Mouse (Mus musculus): Measurements from ENCODE around the gene Ilf3. TPM values are rescaled to one million over a fixed set of nuclear protein-coding genes. Genes with fewer than 3 reads are reported as not detected.
A peak's percentile ranks its signal among the peaks of the same experiment; 100 is the strongest.

Ilf3 gene
- total and polyA plus RNA-seq, 3 experiments: 22.6 to 29.0 (median 27.7) TPM

- WGBS: 94% methylated on average over 9 of the region's 9 CpGs
Measured at GRCm38 (mm10) chr9:21401042-21401441, 33.4 kb downstream of the Ilf3 start.

GRCm38 (mm10) chr9:21402764-21403253 lies 35.1 kb downstream of the Ilf3 start:
- DNase-seq: peak in 1 of 2 experiments; percentile 21
- Histone ChIP-seq H3K9ac (ENCODE audit: low read depth, low read length) (no peak overlapping the region), H3K36me3 (ENCODE audit: control insufficient read depth, insufficient read depth, low read length) (no peaks in the 10 kb centered on the region), H3K27me3 (ENCODE audit: control insufficient read depth, insufficient read depth, low read length) (no peaks in the 10 kb centered on the region), H3K4me3 (no peak overlapping the region), H3K27ac (no peak overlapping the region), H3K4me1 (ENCODE audit: control insufficient read depth, insufficient read depth, low read length) (no peaks in the 10 kb centered on the region), H3K79me2 (replicated peaks; ENCODE audit: control insufficient read depth, insufficient read depth, low read length) (no peaks in the 10 kb centered on the region)
- no peak for TF ChIP-seq POLR2A (IDR thresholded peaks at IDR 0.05; ENCODE audit: insufficient read depth, low read depth, low read length)
- no peak for TF ChIP-seq CTCF (IDR thresholded peaks at IDR 0.05)
- TF ChIP-seq EP300 (IDR thresholded peaks at IDR 0.05; ENCODE audit: insufficient read depth, low read depth, low read length): no peak
- WGBS: 57% methylated on average over 11 of the region's 11 CpGs
- intact Hi-C loops (cut with DNase I): no loop called here

More at GRCm38 (mm10) chr9:21401042-21401441, 33.4 kb downstream of the Ilf3 start:
- H3K27ac ChIP-seq: no peak overlapping the region
- TF ChIP-seq POLR2A (IDR thresholded peaks at IDR 0.05; ENCODE audit: insufficient read depth, low read depth, low read length) (no peak), CTCF (IDR thresholded peaks at IDR 0.05) (no peak), EP300 (IDR thresholded peaks at IDR 0.05; ENCODE audit: insufficient read depth, low read depth, low read length) (no peak)
- no peaks in the 10 kb centered on the region for H3K36me3 ChIP-seq (ENCODE audit: control insufficient read depth, insufficient read depth, low read length)
- intact Hi-C loops (cut with DNase I): no loop called here
- no peaks in the 10 kb centered on the region for H3K79me2 ChIP-seq (replicated peaks; ENCODE audit: control insufficient read depth, insufficient read depth, low read length)
- H3K9ac ChIP-seq (ENCODE audit: low read depth, low read length): no peak overlapping the region
- no peak for DNase-seq
- no peaks in the 10 kb centered on the region for H3K4me1 ChIP-seq (ENCODE audit: control insufficient read depth, insufficient read depth, low read length)
- H3K4me3 ChIP-seq: no peak overlapping the region
- no peaks in the 10 kb centered on the region for H3K27me3 ChIP-seq (ENCODE audit: control insufficient read depth, insufficient read depth, low read length)

GRCm38 (mm10) chr9:21403745-21404144 lies 36.1 kb downstream of the Ilf3 start:
- Histone ChIP-seq H3K36me3 (ENCODE audit: control insufficient read depth, insufficient read depth, low read length) (no peaks in the 10 kb centered on the region), H3K9ac (ENCODE audit: low read depth, low read length) (no peak overlapping the region)

GRCm38 (mm10) chr9:21405525-21405924 lies 37.9 kb downstream of the Ilf3 start:
- Histone ChIP-seq H3K9ac (ENCODE audit: low read depth, low read length) (no peak overlapping the region), H3K27me3 (ENCODE audit: control insufficient read depth, insufficient read depth, low read length) (no peaks in the 10 kb centered on the region), H3K4me1 (ENCODE audit: control insufficient read depth, insufficient read depth, low read length) (no peaks in the 10 kb centered on the region), H3K79me2 (replicated peaks; ENCODE audit: control insufficient read depth, insufficient read depth, low read length) (no peaks in the 10 kb centered on the region), H3K36me3 (ENCODE audit: control insufficient read depth, insufficient read depth, low read length) (no peaks in the 10 kb centered on the region), H3K4me3 (no peak overlapping the region), H3K27ac (no peak overlapping the region)
- no peak for TF ChIP-seq EP300 (IDR thresholded peaks at IDR 0.05; ENCODE audit: insufficient read depth, low read depth, low read length)
- TF ChIP-seq POLR2A (IDR thresholded peaks at IDR 0.05; ENCODE audit: insufficient read depth, low read depth, low read length): no peak
- no peak for TF ChIP-seq CTCF (IDR thresholded peaks at IDR 0.05)
- intact Hi-C loops (cut with DNase I): no loop called here
- 75% methylated on average over 4 of the region's 4 CpGs for WGBS
- DNase-seq: no peak

More at GRCm38 (mm10) chr9:21403745-21404144, 36.1 kb downstream of the Ilf3 start:
- no peak overlapping the region for H3K4me3 ChIP-seq
- no peak for DNase-seq
- intact Hi-C loops (cut with DNase I): no loop called here
- 94% methylated on average over 5 of the region's 5 CpGs for WGBS
- H3K27ac ChIP-seq: no peak overlapping the region
- no peaks in the 10 kb centered on the region for H3K79me2 ChIP-seq (replicated peaks; ENCODE audit: control insufficient read depth, insufficient read depth, low read length)
- H3K4me1 ChIP-seq (ENCODE audit: control insufficient read depth, insufficient read depth, low read length): no peaks in the 10 kb centered on the region
- no peaks in the 10 kb centered on the region for H3K27me3 ChIP-seq (ENCODE audit: control insufficient read depth, insufficient read depth, low read length)
- TF ChIP-seq CTCF (IDR thresholded peaks at IDR 0.05): no peak
- no peak for TF ChIP-seq EP300 (IDR thresholded peaks at IDR 0.05; ENCODE audit: insufficient read depth, low read depth, low read length)
- no peak for TF ChIP-seq POLR2A (IDR thresholded peaks at IDR 0.05; ENCODE audit: insufficient read depth, low read depth, low read length)

GRCm38 (mm10) chr9:21407951-21408350 lies 40.3 kb downstream of the Ilf3 start:
- Histone ChIP-seq H3K4me1 (ENCODE audit: control insufficient read depth, insufficient read depth, low read length) (peaks cover 1% of the 10 kb centered on the region; the same call in 1 of the 2 replicates), H3K4me3 (no peak overlapping the region), H3K36me3 (ENCODE audit: control insufficient read depth, insufficient read depth, low read length) (no peaks in the 10 kb centered on the region), H3K79me2 (replicated peaks; ENCODE audit: control insufficient read depth, insufficient read depth, low read length) (no peaks in the 10 kb centered on the region), H3K27me3 (ENCODE audit: control insufficient read depth, insufficient read depth, low read length) (no peaks in the 10 kb centered on the region), H3K27ac (no peak overlapping the region), H3K9ac (ENCODE audit: low read depth, low read length) (no peak overlapping the region)
- WGBS: 10% methylated on average over 4 of the region's 4 CpGs
- TF ChIP-seq POLR2A (IDR thresholded peaks at IDR 0.05; ENCODE audit: insufficient read depth, low read depth, low read length) (no peak), EP300 (IDR thresholded peaks at IDR 0.05; ENCODE audit: insufficient read depth, low read depth, low read length) (no peak), CTCF (IDR thresholded peaks at IDR 0.05) (no peak)
- intact Hi-C loops (cut with DNase I): no loop called here
- DNase-seq: no peak

GRCm38 (mm10) chr9:21408624-21409023 lies 41.0 kb downstream of the Ilf3 start:
- Histone ChIP-seq H3K27ac (no peak overlapping the region), H3K36me3 (ENCODE audit: control insufficient read depth, insufficient read depth, low read length) (no peaks in the 10 kb centered on the region), H3K9ac (ENCODE audit: low read depth, low read length) (no peak overlapping the region), H3K4me3 (no peak overlapping the region), H3K4me1 (ENCODE audit: control insufficient read depth, insufficient read depth, low read length) (peaks cover 1% of the 10 kb centered on the region; the same call in 1 of the 2 replicates), H3K27me3 (ENCODE audit: control insufficient read depth, insufficient read depth, low read length) (no peaks in the 10 kb centered on the region), H3K79me2 (replicated peaks; ENCODE audit: control insufficient read depth, insufficient read depth, low read length) (no peaks in the 10 kb centered on the region)
- no peak for TF ChIP-seq POLR2A (IDR thresholded peaks at IDR 0.05; ENCODE audit: insufficient read depth, low read depth, low read length)
- TF ChIP-seq EP300 (IDR thresholded peaks at IDR 0.05; ENCODE audit: insufficient read depth, low read depth, low read length): no peak
- no peak for TF ChIP-seq CTCF (IDR thresholded peaks at IDR 0.05)
- WGBS: 67% methylated on average over 7 of the region's 7 CpGs
- intact Hi-C loops (cut with DNase I): no loop called here
- DNase-seq: no peak

Measured in heart, adult 2 months (tissue).